Mouse (Mus musculus) MEL-GATA-1-ER (cell line): ENCODE results near the gene Tcta.
"Not testable (repeated sequence)": the region's sequence is repeated elsewhere in the genome, so short reads cannot be mapped to it uniquely, and the experiment has no call there.

Experiments
- DNase-seq: peaks from one replicate; pipeline ENCODE4 v3.0.0-alpha.2; 2012; ENCODE audit warnings: low read depth; ENCODE audit errors: extremely low read depth

Tcta gene

GRCm38 (mm10) chr9:108305629-108306520, at the start of gene Tcta, which contains the start of gene Rhoa:
Tcta (minus strand) TSS chr9:108306160.
Rhoa (plus strand) TSS chr9:108306129.
- DNase-seq, result peak; percentile 100

GRCm38 (mm10) chr9:108349727-108350126, 43.8 kb upstream of the Tcta start:
- no peak for DNase-seq

- no peak for DNase-seq
Observed at GRCm38 (mm10) chr9:108348290-108348680, 42.3 kb upstream of the Tcta start.

- DNase-seq, result peak; percentile 50
Observed at GRCm38 (mm10) chr9:108347540-108348289, 41.8 kb upstream of the Tcta start, which contains the start of gene Usp4. Usp4 (plus strand) TSS chr9:108347853.

DNA sequence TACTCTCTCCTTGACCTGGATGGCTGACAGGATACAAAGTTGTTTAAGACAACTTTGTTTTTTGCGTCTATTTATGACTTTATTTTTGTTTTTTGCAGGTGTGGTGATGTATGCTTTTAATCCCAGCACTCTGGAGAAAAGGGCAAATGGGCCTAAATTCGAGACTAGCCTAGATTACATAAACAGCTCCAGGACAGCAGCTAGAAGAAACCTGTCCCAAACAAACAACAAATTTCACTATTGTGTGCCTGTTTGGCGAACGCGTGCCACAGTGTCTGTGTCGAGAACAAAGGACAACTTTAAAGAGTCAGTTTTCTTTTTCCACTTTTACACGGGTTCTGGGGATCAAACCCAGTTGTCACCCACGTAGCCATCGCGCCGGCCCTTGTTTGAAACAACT, 41.1 kb upstream of the Tcta start:
- DNase-seq, result peak; percentile 17

DNA sequence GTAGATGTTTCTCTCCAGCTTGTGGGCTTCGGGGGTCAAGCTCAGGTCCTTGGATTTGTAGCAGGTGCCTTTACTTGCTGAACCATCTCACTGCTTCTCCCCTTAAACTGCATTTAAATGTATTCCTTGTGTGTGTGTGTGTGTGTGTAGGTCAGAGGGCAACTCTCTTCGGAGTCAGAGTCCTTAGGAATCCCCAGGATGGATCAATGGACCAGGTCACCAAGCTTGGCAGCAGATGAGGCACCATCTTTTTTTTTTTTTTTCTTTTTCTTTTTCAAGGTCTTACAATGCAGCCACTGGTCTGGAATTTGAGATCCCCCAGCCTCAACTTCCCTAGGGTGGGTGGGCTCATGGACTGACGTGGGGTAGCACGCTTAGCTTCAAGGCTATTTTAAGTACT, 38.5 kb upstream of the Tcta start:
- no peak for DNase-seq

DNA sequence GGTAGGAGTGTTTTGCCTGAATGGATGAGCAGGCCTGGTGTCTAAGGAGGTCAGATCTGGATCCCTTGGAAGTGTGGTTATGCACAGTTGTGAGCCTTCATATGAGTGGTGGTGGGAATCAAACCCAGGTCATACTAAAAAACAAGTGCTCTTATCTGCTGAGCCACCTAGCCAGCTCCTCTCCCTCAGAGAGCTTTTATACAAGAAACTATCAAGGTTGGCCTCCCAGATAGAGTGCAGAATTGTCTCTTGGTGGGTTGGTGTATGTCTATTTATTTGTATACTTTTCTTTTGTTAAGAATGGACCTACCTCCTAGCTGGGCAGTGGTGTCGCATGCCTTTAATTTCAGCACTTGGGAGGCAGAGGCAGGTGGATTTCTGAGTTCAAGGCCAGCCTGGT, 37.9 kb upstream of the Tcta start:
- peak; percentile 44 for DNase-seq

GRCm38 (mm10) chr9:108343331-108343730, 37.4 kb upstream of the Tcta start:
- no peak for DNase-seq

GRCm38 (mm10) chr9:108342301-108342831, 36.4 kb upstream of the Tcta start:
- DNase-seq, result peak; percentile 88

DNA sequence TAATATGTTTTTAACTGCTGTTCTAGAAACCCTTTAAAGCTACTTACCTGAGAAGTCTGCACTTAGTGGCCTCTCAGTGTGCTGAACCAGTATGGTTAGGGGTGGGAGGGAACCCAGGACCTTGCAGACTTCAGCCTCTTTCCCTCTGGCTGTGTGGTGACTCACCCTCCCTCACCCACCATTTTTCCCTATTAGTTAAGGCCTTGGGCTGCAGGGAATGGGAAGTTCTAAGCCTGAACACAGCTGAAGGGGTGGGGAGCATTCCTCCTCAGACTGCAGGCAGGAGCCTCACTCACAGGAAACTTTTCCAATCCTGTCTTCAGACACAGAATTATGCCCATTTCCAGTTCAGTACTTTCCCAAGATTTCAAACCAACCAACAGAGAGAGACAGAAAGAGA, 35.8 kb upstream of the Tcta start:
- no peak for DNase-seq

GRCm38 (mm10) chr9:108341139-108341475, 35.1 kb upstream of the Tcta start:
- DNase-seq, result no peak

DNA sequence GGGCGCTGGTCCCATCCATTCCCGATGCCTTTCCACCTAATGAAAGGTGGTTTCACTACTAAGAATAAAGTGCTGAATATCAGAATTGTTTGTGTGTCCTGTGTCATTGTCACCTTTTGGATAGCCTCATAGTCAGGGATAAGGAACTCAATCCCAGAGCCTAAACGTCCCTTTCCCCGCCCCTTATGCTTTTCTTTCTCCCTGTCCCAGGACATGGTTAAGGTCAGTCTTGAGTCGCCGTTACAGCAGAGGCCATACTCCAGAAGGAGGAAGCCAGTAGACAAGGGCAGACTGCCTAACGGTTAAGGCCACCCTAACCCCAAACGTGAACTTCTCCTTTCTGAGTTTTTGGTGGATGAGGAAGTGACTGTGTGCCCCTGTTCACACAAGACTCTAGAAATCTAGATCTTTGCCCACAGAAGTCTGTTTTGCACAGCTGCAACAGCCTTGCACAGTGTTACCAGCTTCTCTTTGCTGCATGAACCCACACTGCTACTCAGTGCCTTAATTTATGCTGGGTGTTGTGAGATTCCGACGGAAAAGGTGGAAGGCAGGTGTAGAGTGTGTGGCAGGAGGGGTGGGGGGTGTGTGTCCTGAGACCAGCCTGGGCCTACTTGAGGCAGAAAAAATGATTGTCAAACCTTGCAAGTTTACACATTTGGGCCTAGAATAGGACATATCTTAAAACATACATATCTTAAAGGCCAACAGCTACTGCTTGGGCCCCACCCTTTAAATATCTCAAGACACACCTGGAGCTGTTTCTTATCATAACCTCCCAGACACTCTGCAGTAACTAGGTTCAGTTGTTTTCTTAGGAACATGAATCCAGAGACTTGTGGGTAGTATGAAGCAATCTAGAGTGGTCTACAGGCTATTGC, 34.5 kb upstream of the Tcta start:
- DNase-seq, result peak; percentile 95

- no peak for DNase-seq
Observed at GRCm38 (mm10) chr9:108339886-108340257, 33.9 kb upstream of the Tcta start.

GRCm38 (mm10) chr9:108338886-108339781, 33.2 kb upstream of the Tcta start, which contains the start of gene Gpx1:
Gpx1 (plus strand) TSS chr9:108338903.
- DNase-seq, result peak; percentile 95

DNA sequence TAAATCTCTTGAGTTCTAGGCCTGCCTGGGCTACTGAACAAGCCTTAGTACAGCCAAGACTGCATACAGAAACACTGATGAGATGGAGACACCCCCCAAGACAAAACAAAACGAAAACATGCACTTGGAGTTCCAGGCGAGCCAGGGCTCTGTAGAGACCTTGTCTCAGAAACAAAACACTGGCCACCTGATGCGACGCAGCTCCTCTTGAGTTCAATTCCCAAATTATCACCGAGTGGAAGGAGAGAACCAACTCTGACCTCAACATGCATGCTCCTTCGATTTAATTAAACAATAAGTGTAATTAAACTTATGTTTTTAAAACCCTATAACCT, 32.6 kb upstream of the Tcta start:
- DNase-seq, result no peak

DNA sequence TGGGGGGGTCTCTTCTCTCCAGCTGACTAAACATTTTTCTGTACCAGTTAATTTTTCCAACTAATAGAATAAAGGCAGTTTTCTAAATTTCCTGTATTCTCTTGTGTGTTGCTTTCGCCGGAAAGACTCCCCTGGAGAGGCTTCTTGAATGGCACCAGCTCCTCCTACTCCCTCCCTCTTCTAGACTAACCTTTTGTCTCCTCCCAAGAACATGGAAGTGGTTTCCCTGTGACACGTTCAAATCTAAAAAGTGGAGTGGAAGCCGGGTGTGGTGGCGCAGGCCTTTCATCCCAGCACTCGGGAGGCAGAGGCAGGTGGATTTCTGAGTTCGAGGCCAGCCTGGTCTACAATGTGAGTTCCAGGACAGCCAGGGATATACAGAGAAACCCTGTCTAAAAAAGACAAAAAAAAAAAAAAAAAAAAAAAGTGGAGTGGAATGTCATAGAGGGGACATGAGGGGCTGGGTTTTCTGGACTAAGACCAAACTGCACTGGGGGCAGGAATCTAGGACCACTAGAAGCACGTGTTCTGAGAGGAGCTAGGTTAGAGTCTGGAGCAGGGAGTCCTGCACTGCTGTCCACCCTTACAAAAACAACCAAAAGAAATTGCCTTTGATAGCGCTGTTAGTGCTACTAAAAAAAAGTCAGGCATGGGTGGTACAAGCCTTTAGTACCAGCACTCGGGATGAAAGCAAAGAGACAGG, 32.0 kb upstream of the Tcta start:
- DNase-seq, result no peak

GRCm38 (mm10) chr9:108325811-108326210, 19.9 kb upstream of the Tcta start:
- no peak for DNase-seq

DNA sequence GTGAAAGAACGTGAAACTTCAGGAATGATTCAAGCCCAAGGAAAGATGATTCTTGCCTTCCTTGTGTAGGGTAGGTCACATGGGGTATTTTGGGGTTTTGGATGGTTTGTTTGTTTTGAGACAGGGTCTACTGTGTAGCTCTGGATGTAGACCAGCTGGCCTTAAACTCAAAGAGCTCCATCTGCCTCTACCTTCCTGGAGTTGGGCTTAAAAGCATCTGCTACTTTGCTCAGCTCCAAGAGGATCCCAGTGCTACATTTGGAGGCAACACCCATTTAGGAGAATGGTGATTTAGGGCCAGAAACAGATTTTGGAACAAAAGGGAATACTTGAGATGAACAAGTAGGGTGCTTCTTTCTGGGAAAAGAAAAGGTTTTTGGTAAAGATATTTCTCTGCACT, 18.8 kb upstream of the Tcta start:
- DNase-seq, result no peak

DNA sequence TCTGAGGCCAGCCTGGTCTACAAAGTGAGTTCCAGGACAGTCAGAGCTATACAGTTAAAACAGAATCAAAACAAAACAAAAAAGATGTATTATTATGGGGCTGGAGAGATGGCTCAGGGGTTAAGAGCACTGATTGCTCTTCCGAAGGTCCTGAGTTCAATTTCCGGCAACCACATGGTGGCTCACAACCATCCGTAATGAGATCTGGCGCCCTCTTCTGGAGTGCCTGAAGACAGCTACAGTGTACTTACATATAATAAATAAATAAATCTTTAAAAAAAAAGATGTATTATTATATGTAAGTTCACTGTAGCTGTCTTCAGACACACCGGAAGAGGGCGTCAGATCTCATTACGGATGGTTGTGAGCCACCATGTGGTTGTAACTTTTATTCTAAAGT, 16.1 kb upstream of the Tcta start:
- DNase-seq, result not testable (repeated sequence)

DNA sequence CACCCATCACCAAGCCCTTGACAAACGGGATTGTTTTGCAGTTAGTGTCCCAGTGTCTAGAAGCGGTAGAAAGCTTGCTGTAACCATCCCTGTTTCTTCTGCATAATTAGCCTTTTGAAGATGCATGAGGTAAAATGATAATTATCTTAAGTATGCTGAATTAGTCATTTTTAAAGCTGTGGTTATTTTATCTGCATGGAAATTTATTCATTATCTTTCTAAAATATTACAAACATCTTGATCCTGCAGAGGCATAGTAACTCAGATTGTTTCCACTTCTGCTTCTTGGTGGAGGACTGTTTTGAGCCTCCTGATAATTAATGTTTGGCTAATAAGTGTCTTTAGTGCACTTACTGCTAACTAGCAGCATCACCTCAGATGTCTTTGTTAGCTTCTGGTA, 12.5 kb upstream of the Tcta start:
- DNase-seq, result no peak
